24 mouse cellular contexts compared by ENCODE assay signal in genomic region chr11:121776947-121777346, GRCm38 (mm10). TPM values are rescaled to one million over a fixed set of nuclear protein-coding genes. Genes with fewer than 3 reads are reported as not detected.
"Had no signal": no experiment of that assay in that cellular context is flagged by ENCODE, and none has a peak within 500 bp of the region (broad histone marks: within the 10 kb centered on the region; RNA-seq: fewer than 3 reads in every experiment).

No protein-coding gene starts in this region.

- H3K27ac ChIP-seq: kidney, postnatal 0 days; layer of hippocampus, adult 2 months; liver, embryonic 14.5 days; midbrain, embryonic 10.5 days; midbrain, embryonic 13.5 days had no signal

- H3K4me3 ChIP-seq: layer of hippocampus, adult 2 months; megakaryocyte, embryonic 14.5 days; midbrain, embryonic 10.5 days; midbrain, embryonic 13.5 days had no signal

- H3K9ac ChIP-seq: liver, embryonic 14.5 days; liver, postnatal 0 days; lung, embryonic 14.5 days; midbrain, embryonic 13.5 days had no signal

- H3K4me1 ChIP-seq: megakaryocyte, embryonic 14.5 days; midbrain, embryonic 10.5 days; midbrain, embryonic 13.5 days had no signal

- H3K9me3 ChIP-seq: megakaryocyte, embryonic 14.5 days; midbrain, embryonic 10.5 days; midbrain, embryonic 13.5 days had no signal

- H3K27me3 ChIP-seq: midbrain, embryonic 13.5 days had no signal

- ATAC-seq: liver, postnatal 0 days; lung, postnatal 0 days; midbrain, embryonic 13.5 days had no signal

- H3K4me2 ChIP-seq: liver, embryonic 11.5 days; lung, embryonic 14.5 days; midbrain, embryonic 13.5 days had no signal

- H3K36me3 ChIP-seq: midbrain, embryonic 10.5 days; midbrain, embryonic 13.5 days had no signal

- DNase-seq: kidney, adult 2 months; kidney, postnatal 25 days; layer of hippocampus, adult 9-11 months; liver, postnatal 0 days; lung, embryonic 14.5 days; thymus, postnatal 25 days had no signal

RNA-seq across cellular contexts. Expression of gene Ptchd3, which starts 53.1 kb away (rescaled TPM):
- total RNA-seq: layer of hippocampus, adult 2 months; layer of hippocampus, postnatal 25 days; left cerebral cortex, adult 18-20 months; left cerebral cortex, postnatal 25 days had no signal
- polyA plus RNA-seq: kidney, adult 2 months; kidney, postnatal 0 days; large intestine, adult 2 months; limb, embryonic 11.5 days; liver, embryonic 11.5 days; liver, embryonic 14.5 days; liver, postnatal 0 days; lung, embryonic 14.5 days; lung, postnatal 0 days; midbrain, embryonic 10.5 days; midbrain, embryonic 13.5 days; midbrain, postnatal 0 days; neural tube, embryonic 11.5 days; small intestine, adult 2 months; spleen, adult 2 months; stomach, embryonic 14.5 days had no signal
